Mouse (Mus musculus) intestine, embryonic 15.5 days (tissue): ENCODE data around the gene Gm6525. TPM values are rescaled to one million over a fixed set of nuclear protein-coding genes. Genes with fewer than 3 reads are reported as not detected.

Experiments
- ATAC-seq: fragments of 200-750 bp; cut with Nextera tagmentation; 2 replicates; pipeline ENCODE4 v1.8.0; 2017; ENCODE audit warnings: moderate TSS enrichment, moderate library complexity
- H3K27ac ChIP-seq: fragments of 300-500 bp; sonication (generic); 2 replicates; pipeline ENCODE4 v1.5.1; 2015; ENCODE audit warnings: mild to moderate bottlenecking, inconsistent platforms
- H3K27me3 ChIP-seq: fragments of 300-500 bp; sonication (generic); replicated peaks from 2 replicates; pipeline ENCODE4 v1.6.1; 2015; ENCODE audit warnings: inconsistent platforms
- H3K36me3 ChIP-seq: fragments of 300-500 bp; sonication (generic); 2 replicates; pipeline ENCODE4 v1.6.1; 2015; ENCODE audit warnings: inconsistent platforms
- H3K4me1 ChIP-seq: fragments of 300-500 bp; sonication (generic); replicated peaks from 2 replicates; pipeline ENCODE4 v1.6.1; 2015; ENCODE audit warnings: inconsistent platforms
- H3K4me2 ChIP-seq: fragments of 300-500 bp; sonication (generic); replicated peaks from 2 replicates; pipeline ENCODE4 v1.6.1; 2015; ENCODE audit warnings: mild to moderate bottlenecking, inconsistent platforms
- H3K4me3 ChIP-seq: fragments of 300-500 bp; sonication (generic); replicated peaks from 2 replicates; pipeline ENCODE4 v1.5.1; 2015; ENCODE audit warnings: inconsistent platforms
- H3K9ac ChIP-seq: fragments of 300-500 bp; sonication (generic); 2 replicates; pipeline ENCODE4 v1.6.1; 2015; ENCODE audit warnings: inconsistent platforms
- H3K9me3 ChIP-seq: fragments of 300-500 bp; sonication (generic); 2 replicates; pipeline ENCODE4 v1.6.1; 2016; ENCODE audit warnings: inconsistent platforms
- WGBS: fragments of 180-500 bp; shearing (Covaris S2); methylation state at CpG from one replicate; pipeline ENCODE4 v1.1.7; 2015; 5-methylcytosine and 5-hydroxymethylcytosine counted together
- polyA plus RNA-seq: library from polyadenylated mRNA; unstranded; fragments of >200 nt; fragmentation: Nextera tagmentation; extraction: Ambion mirVana; gene quantifications from 2 replicates; pipeline ENCODE4 v1.2.1, GENCODE M21; 2015

Gene Gm6525
- polyA plus RNA-seq, 1 experiment from 2014 or later, result 1.2 TPM

- Histone ChIP-seq H3K36me3 (no peaks in the 10 kb centered on the region), H3K4me2 (no peak overlapping the region), H3K4me3 (no peak overlapping the region), H3K4me1 (no peaks in the 10 kb centered on the region), H3K27me3 (no peaks in the 10 kb centered on the region), H3K27ac (no peak overlapping the region), H3K9ac (no peak overlapping the region), H3K9me3 (no peaks in the 10 kb centered on the region)
- 79% methylated on average over 13 of the region's 13 CpGs for WGBS
- ATAC-seq, result no peak
These were observed 26.9 kb downstream of the Gm6525 start for GRCm38 (mm10) chr3:84200559-84201420.

- Histone ChIP-seq H3K36me3 (no peaks in the 10 kb centered on the region), H3K27me3 (no peaks in the 10 kb centered on the region), H3K4me2 (no peak overlapping the region), H3K4me1 (no peaks in the 10 kb centered on the region), H3K9ac (no peak overlapping the region), H3K9me3 (no peaks in the 10 kb centered on the region), H3K4me3 (no peak overlapping the region), H3K27ac (no peak overlapping the region)
- no peak for ATAC-seq
- WGBS, result 80% methylated on average over 5 of the region's 5 CpGs
These were observed 30.7 kb downstream of the Gm6525 start for GRCm38 (mm10) chr3:84204640-84205039.

GRCm38 (mm10) chr3:84205650-84206049 lies 31.7 kb downstream of the Gm6525 start:
- no peaks in the 10 kb centered on the region for H3K27me3 ChIP-seq
- no peak overlapping the region for H3K27ac ChIP-seq
- 86% methylated on average over 6 of the region's 6 CpGs for WGBS
- H3K4me1 ChIP-seq, result peaks cover 4% of the 10 kb centered on the region; the same call in 1 of the 2 replicates
- no peak overlapping the region for H3K9ac ChIP-seq
- no peak overlapping the region for H3K4me2 ChIP-seq
- no peak for ATAC-seq
- no peak overlapping the region for H3K4me3 ChIP-seq
- H3K36me3 ChIP-seq, result no peaks in the 10 kb centered on the region
- no peaks in the 10 kb centered on the region for H3K9me3 ChIP-seq

GRCm38 (mm10) chr3:84206106-84206505 lies 32.2 kb downstream of the Gm6525 start:
- H3K27me3 ChIP-seq, result no peaks in the 10 kb centered on the region
- H3K9ac ChIP-seq, result no peak overlapping the region
- H3K27ac ChIP-seq, result no peak overlapping the region
- 82% methylated on average over 3 of the region's 3 CpGs for WGBS
- no peak overlapping the region for H3K4me3 ChIP-seq
- no peak for ATAC-seq
- no peaks in the 10 kb centered on the region for H3K9me3 ChIP-seq
- H3K36me3 ChIP-seq, result no peaks in the 10 kb centered on the region
- H3K4me1 ChIP-seq, result peaks cover 7% of the 10 kb centered on the region; the same call in 1 of the 2 replicates
- H3K4me2 ChIP-seq, result no peak overlapping the region

- Histone ChIP-seq H3K4me2 (no peak overlapping the region), H3K9me3 (no peaks in the 10 kb centered on the region), H3K4me1 (peaks cover 7% of the 10 kb centered on the region; the same call in 1 of the 2 replicates), H3K27me3 (no peaks in the 10 kb centered on the region), H3K36me3 (no peaks in the 10 kb centered on the region), H3K9ac (no peak overlapping the region), H3K27ac (no peak overlapping the region), H3K4me3 (no peak overlapping the region)
- no peak for ATAC-seq
- 58% methylated on average over 2 of the region's 2 CpGs for WGBS
These were observed 33.5 kb downstream of the Gm6525 start for GRCm38 (mm10) chr3:84207366-84207765.

- no peak overlapping the region for H3K4me3 ChIP-seq
- WGBS, result 95% methylated on average over 7 of the region's 7 CpGs
- no peak overlapping the region for H3K27ac ChIP-seq
- H3K9me3 ChIP-seq, result no peaks in the 10 kb centered on the region
- ATAC-seq, result no peak
- H3K9ac ChIP-seq, result no peak overlapping the region
- H3K4me1 ChIP-seq, result peaks cover 7% of the 10 kb centered on the region; the same call in 1 of the 2 replicates
- H3K27me3 ChIP-seq, result no peaks in the 10 kb centered on the region
- no peak overlapping the region for H3K4me2 ChIP-seq
- H3K36me3 ChIP-seq, result no peaks in the 10 kb centered on the region
These were observed 34.6 kb downstream of the Gm6525 start for GRCm38 (mm10) chr3:84208475-84208874.

- Histone ChIP-seq H3K9me3 (no peaks in the 10 kb centered on the region), H3K4me3 (no peak overlapping the region), H3K36me3 (no peaks in the 10 kb centered on the region), H3K4me1 (peaks cover 7% of the 10 kb centered on the region; the same call in 1 of the 2 replicates), H3K9ac (no peak overlapping the region), H3K27ac (no peak overlapping the region), H3K4me2 (no peak overlapping the region), H3K27me3 (no peaks in the 10 kb centered on the region)
- WGBS, result 81% methylated on average over 7 of the region's 7 CpGs
- no peak for ATAC-seq
These were observed 35.1 kb downstream of the Gm6525 start for GRCm38 (mm10) chr3:84208917-84209513.

- ATAC-seq, result peak; percentile 69
- Histone ChIP-seq H3K4me1 (peaks cover 11% of the 10 kb centered on the region; the same call in 1 of the 2 replicates), H3K27ac (no peak overlapping the region), H3K9ac (no peak overlapping the region), H3K4me3 (no peak overlapping the region), H3K27me3 (no peaks in the 10 kb centered on the region), H3K9me3 (no peaks in the 10 kb centered on the region), H3K4me2 (no peak overlapping the region), H3K36me3 (no peaks in the 10 kb centered on the region)
- 63% methylated on average over 7 of the region's 7 CpGs for WGBS
These were observed 37.5 kb downstream of the Gm6525 start for GRCm38 (mm10) chr3:84211340-84211875.

- H3K36me3 ChIP-seq, result no peaks in the 10 kb centered on the region
- no peak overlapping the region for H3K9ac ChIP-seq
- no peak overlapping the region for H3K4me2 ChIP-seq
- H3K27ac ChIP-seq, result no peak overlapping the region
- H3K9me3 ChIP-seq, result no peaks in the 10 kb centered on the region
- ATAC-seq, result peak; percentile 29; the same call in 1 of the 2 replicates
- H3K27me3 ChIP-seq, result no peaks in the 10 kb centered on the region
- WGBS, result 77% methylated on average over 6 of the region's 6 CpGs
- no peak overlapping the region for H3K4me3 ChIP-seq
- peaks cover 16% of the 10 kb centered on the region for H3K4me1 ChIP-seq
These were observed 40.6 kb downstream of the Gm6525 start for GRCm38 (mm10) chr3:84214501-84214900.

- H3K9ac ChIP-seq, result no peak overlapping the region
- WGBS, result 74% methylated on average over 9 of the region's 9 CpGs
- H3K9me3 ChIP-seq, result no peaks in the 10 kb centered on the region
- H3K4me3 ChIP-seq, result no peak overlapping the region
- peaks cover 19% of the 10 kb centered on the region for H3K4me1 ChIP-seq
- no peak for ATAC-seq
- H3K27ac ChIP-seq, result no peak overlapping the region
- no peaks in the 10 kb centered on the region for H3K27me3 ChIP-seq
- no peak overlapping the region for H3K4me2 ChIP-seq
- no peaks in the 10 kb centered on the region for H3K36me3 ChIP-seq
These were observed 41.3 kb downstream of the Gm6525 start for GRCm38 (mm10) chr3:84215253-84215652.

- Histone ChIP-seq H3K9ac (no peak overlapping the region), H3K4me2 (no peak overlapping the region), H3K4me3 (no peak overlapping the region), H3K9me3 (no peaks in the 10 kb centered on the region), H3K27me3 (no peaks in the 10 kb centered on the region), H3K36me3 (no peaks in the 10 kb centered on the region), H3K27ac (no peak overlapping the region), H3K4me1 (peaks cover 20% of the 10 kb centered on the region)
- no peak for ATAC-seq
- 80% methylated on average over 15 of the region's 15 CpGs for WGBS
These were observed 41.9 kb downstream of the Gm6525 start for GRCm38 (mm10) chr3:84215743-84216360.
